Mouse (Mus musculus): ENCODE measurements around the gene Gm4858. TPM values are rescaled to one million over a fixed set of nuclear protein-coding genes. Genes with fewer than 3 reads are reported as not detected.
"Not testable (repeated sequence)": the region's sequence is repeated elsewhere in the genome, so short reads cannot be mapped to it uniquely, and the experiment has no call there.

Gm4858 gene
- not detected in 2 replicates for polyA plus RNA-seq (2016; fragmentation: Nextera tagmentation; extraction: Ambion mirVana)

DNA sequence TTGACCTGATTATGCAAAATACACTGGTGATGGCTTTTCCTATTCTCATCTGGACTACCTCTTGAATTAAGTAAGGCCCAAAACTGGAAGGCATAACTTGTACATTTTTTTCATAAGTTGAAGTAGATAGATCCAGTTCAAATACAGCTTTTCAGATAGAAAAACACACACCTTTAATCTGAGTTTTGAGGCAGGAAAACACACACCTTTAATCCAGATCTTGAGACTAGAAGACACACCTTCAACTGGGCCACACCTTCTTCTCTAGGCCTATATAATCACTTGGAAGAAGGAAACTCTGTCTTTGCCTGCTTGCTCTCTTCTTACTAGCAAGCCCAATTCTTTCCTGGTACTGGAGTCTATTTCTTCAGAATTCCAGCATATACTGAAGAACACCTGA, at the start of gene Gm4858:
Gene Gm4858, plus strand, starts transcription at position 301 of the 400 bp plus-strand sequence.
- ATAC-seq (ENCODE audit: insufficient number of reproducible peaks, insufficient read depth, low FRiP score, low TSS enrichment); H3K36me3 ChIP-seq; H3K9me3 ChIP-seq; H3K4me2 ChIP-seq (replicated peaks); H3K27me3 ChIP-seq; H3K4me3 ChIP-seq; H3K9ac ChIP-seq; H3K27ac ChIP-seq; H3K4me1 ChIP-seq: not testable (repeated sequence)

GRCm38 (mm10) chr3:93018960-93019359, 49.7 kb upstream of the Gm4858 start, which contains the start of gene Lce1m:
Gene Lce1m, minus strand, starts transcription at chr3:93019060.
- no peak within 1 kb of the TSS for H3K27ac ChIP-seq
- H3K36me3 ChIP-seq, result no peaks in the 10 kb centered on the region
- H3K4me2 ChIP-seq (replicated peaks), result no peak within 1 kb of the TSS
- H3K4me1 ChIP-seq, result no peaks in the 10 kb centered on the region
- no peak for ATAC-seq (ENCODE audit: insufficient number of reproducible peaks, insufficient read depth, low FRiP score, low TSS enrichment)
- 0 out of 2 replicates have a peak, but pooled peaks cover 6% of the 10 kb centered on the region for H3K27me3 ChIP-seq
- no peak within 1 kb of the TSS for H3K4me3 ChIP-seq
- 95% methylated on average over 2 of the region's 2 CpGs for WGBS
- H3K9me3 ChIP-seq, result no peaks in the 10 kb centered on the region
- no peak within 1 kb of the TSS for H3K9ac ChIP-seq

DNA sequence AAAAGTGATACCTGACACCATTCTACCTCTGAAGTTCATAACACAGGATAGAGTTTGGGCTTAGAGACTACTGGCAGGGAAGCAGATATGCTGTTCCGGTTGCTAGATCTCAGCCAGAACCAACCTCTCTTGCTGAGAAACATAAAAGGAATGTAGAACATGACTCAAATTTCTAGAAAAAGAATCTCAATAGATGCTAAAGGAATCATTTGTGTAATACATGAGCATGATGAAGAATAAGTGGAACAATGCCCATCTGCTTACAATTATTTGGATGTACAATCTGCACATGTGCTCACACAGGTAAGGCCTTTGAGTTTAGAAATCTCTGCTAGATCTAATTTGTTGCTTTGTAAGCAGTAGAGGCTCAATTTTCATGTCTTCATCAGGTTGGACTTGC, 47.5 kb upstream of the Gm4858 start:
- 85% methylated on average over 1 of the region's 1 CpGs for WGBS
- H3K4me3 ChIP-seq, result no peak overlapping the region
- no peak for ATAC-seq (ENCODE audit: insufficient number of reproducible peaks, insufficient read depth, low FRiP score, low TSS enrichment)

GRCm38 (mm10) chr3:93023411-93024184, 45.0 kb upstream of the Gm4858 start:
- Histone ChIP-seq H3K9ac (no peak overlapping the region), H3K27me3 (no peaks in the 10 kb centered on the region), H3K4me1 (no peaks in the 10 kb centered on the region), H3K4me3 (no peak overlapping the region), H3K9me3 (no peaks in the 10 kb centered on the region), H3K27ac (no peak overlapping the region), H3K4me2 (replicated peaks) (no peak overlapping the region), H3K36me3 (no peaks in the 10 kb centered on the region)
- WGBS, result 83% methylated on average over 3 of the region's 3 CpGs
- no peak for ATAC-seq (ENCODE audit: insufficient number of reproducible peaks, insufficient read depth, low FRiP score, low TSS enrichment)

More for the DNA sequence above, 47.5 kb upstream of the Gm4858 start:
- H3K4me1 ChIP-seq, result no peaks in the 10 kb centered on the region
- no peaks in the 10 kb centered on the region for H3K9me3 ChIP-seq
- no peaks in the 10 kb centered on the region for H3K36me3 ChIP-seq
- no peak overlapping the region for H3K27ac ChIP-seq
- H3K9ac ChIP-seq, result no peak overlapping the region
- H3K4me2 ChIP-seq (replicated peaks), result no peak overlapping the region
- H3K27me3 ChIP-seq, result 0 out of 2 replicates have a peak, but pooled peaks cover 6% of the 10 kb centered on the region

GRCm38 (mm10) chr3:93025486-93025885, 43.1 kb upstream of the Gm4858 start:
- 72% methylated on average over 2 of the region's 2 CpGs for WGBS
- no peak overlapping the region for H3K9ac ChIP-seq
- H3K36me3 ChIP-seq, result no peaks in the 10 kb centered on the region
- H3K9me3 ChIP-seq, result no peaks in the 10 kb centered on the region
- H3K4me1 ChIP-seq, result no peaks in the 10 kb centered on the region
- no peak overlapping the region for H3K4me3 ChIP-seq
- no peak overlapping the region for H3K4me2 ChIP-seq (replicated peaks)
- ATAC-seq (ENCODE audit: insufficient number of reproducible peaks, insufficient read depth, low FRiP score, low TSS enrichment), result no peak
- no peak overlapping the region for H3K27ac ChIP-seq
- H3K27me3 ChIP-seq, result no peaks in the 10 kb centered on the region

- no peak for ATAC-seq (ENCODE audit: insufficient number of reproducible peaks, insufficient read depth, low FRiP score, low TSS enrichment)
Measured at GRCm38 (mm10) chr3:93031450-93031849, 37.2 kb upstream of the Gm4858 start.

DNA sequence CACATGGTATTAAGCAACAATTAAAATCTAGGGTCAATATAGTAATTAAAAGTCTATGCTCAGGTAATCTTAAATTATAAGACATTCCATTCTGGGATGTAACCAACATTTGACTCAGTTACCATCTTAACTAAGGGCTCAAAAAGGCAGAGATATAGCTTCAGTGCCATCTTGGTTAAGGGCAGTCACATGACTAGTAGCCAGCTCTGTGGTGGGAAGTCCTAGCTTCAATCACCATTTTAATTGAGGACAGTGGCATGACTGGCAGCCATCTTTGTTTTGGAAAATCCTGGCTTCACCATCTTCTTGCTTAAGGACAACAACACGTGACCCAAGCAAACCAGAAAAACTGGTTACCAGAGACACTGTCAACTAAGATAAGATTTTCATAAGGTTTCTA, 18.4 kb upstream of the Gm4858 start:
- Histone ChIP-seq H3K4me3 (no peak overlapping the region), H3K4me2 (replicated peaks) (no peak overlapping the region), H3K4me1 (no peaks in the 10 kb centered on the region), H3K9ac (no peak overlapping the region), H3K27me3 (no peaks in the 10 kb centered on the region), H3K36me3 (no peaks in the 10 kb centered on the region), H3K9me3 (no peaks in the 10 kb centered on the region), H3K27ac (no peak overlapping the region)
- ATAC-seq (ENCODE audit: insufficient number of reproducible peaks, insufficient read depth, low FRiP score, low TSS enrichment), result no peak
- 83% methylated on average over 1 of the region's 1 CpGs for WGBS

More at GRCm38 (mm10) chr3:93031450-93031849, 37.2 kb upstream of the Gm4858 start:
- no peak overlapping the region for H3K9ac ChIP-seq
- no peaks in the 10 kb centered on the region for H3K36me3 ChIP-seq
- H3K4me3 ChIP-seq, result no peak overlapping the region
- H3K27ac ChIP-seq, result no peak overlapping the region
- no peaks in the 10 kb centered on the region for H3K27me3 ChIP-seq
- WGBS, result 65% methylated on average over 5 of the region's 5 CpGs
- H3K4me2 ChIP-seq (replicated peaks), result no peak overlapping the region
- no peaks in the 10 kb centered on the region for H3K4me1 ChIP-seq
- H3K9me3 ChIP-seq, result no peaks in the 10 kb centered on the region

- Histone ChIP-seq H3K9ac (no peak overlapping the region), H3K4me1 (no peaks in the 10 kb centered on the region), H3K4me3 (no peak overlapping the region), H3K9me3 (no peaks in the 10 kb centered on the region), H3K27ac (no peak overlapping the region), H3K27me3 (no peaks in the 10 kb centered on the region), H3K4me2 (replicated peaks) (no peak overlapping the region), H3K36me3 (no peaks in the 10 kb centered on the region)
- 53% methylated on average over 10 of the region's 10 CpGs for WGBS
- ATAC-seq (ENCODE audit: insufficient number of reproducible peaks, insufficient read depth, low FRiP score, low TSS enrichment), result no peak
Measured at GRCm38 (mm10) chr3:93052826-93053474, 15.7 kb upstream of the Gm4858 start.

GRCm38 (mm10) chr3:93086631-93087030, 18.0 kb downstream of the Gm4858 start:
- 88% methylated on average over 2 of the region's 2 CpGs for WGBS
- H3K27me3 ChIP-seq, result no peaks in the 10 kb centered on the region
- no peaks in the 10 kb centered on the region for H3K4me1 ChIP-seq
- no peak for ATAC-seq (ENCODE audit: insufficient number of reproducible peaks, insufficient read depth, low FRiP score, low TSS enrichment)
- no peak overlapping the region for H3K4me2 ChIP-seq (replicated peaks)
- no peaks in the 10 kb centered on the region for H3K9me3 ChIP-seq
- no peak overlapping the region for H3K9ac ChIP-seq
- H3K4me3 ChIP-seq, result no peak overlapping the region
- H3K36me3 ChIP-seq, result no peaks in the 10 kb centered on the region
- no peak overlapping the region for H3K27ac ChIP-seq

DNA sequence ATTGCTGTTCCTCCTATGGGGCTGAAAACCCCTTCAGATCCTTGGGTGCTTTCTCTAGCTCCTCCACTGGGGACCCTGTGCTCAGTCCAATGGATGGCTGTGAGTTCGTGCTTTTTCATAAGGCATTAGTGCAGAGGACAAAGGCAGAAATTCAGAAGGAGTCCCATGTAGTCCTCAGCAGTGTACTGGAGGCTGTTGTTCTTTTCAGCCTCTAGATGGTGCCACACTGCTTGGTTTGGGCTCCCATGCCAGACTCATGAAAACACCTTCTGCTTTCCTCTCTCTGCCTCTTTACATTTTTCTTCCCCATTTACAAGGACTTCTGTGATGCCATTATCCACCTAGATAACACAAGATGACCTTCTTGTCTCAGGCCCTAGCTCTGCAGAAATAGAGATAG, 25.0 kb downstream of the Gm4858 start:
- H3K4me3 ChIP-seq; H3K9ac ChIP-seq; H3K27me3 ChIP-seq; ATAC-seq (ENCODE audit: insufficient number of reproducible peaks, insufficient read depth, low FRiP score, low TSS enrichment); H3K27ac ChIP-seq; H3K4me2 ChIP-seq (replicated peaks); H3K36me3 ChIP-seq; H3K4me1 ChIP-seq; H3K9me3 ChIP-seq: not testable (repeated sequence)
- WGBS, result 48% methylated on average over 1 of the region's 1 CpGs

- Histone ChIP-seq H3K27me3 (no peaks in the 10 kb centered on the region), H3K36me3 (no peaks in the 10 kb centered on the region), H3K4me3 (no peak overlapping the region), H3K4me1 (no peaks in the 10 kb centered on the region), H3K9ac (no peak overlapping the region), H3K9me3 (no peaks in the 10 kb centered on the region), H3K4me2 (replicated peaks) (no peak overlapping the region), H3K27ac (no peak overlapping the region)
- 54% methylated on average over 2 of the region's 2 CpGs for WGBS
- ATAC-seq (ENCODE audit: insufficient number of reproducible peaks, insufficient read depth, low FRiP score, low TSS enrichment), result no peak
Measured at GRCm38 (mm10) chr3:93096447-93096846, 27.8 kb downstream of the Gm4858 start.

DNA sequence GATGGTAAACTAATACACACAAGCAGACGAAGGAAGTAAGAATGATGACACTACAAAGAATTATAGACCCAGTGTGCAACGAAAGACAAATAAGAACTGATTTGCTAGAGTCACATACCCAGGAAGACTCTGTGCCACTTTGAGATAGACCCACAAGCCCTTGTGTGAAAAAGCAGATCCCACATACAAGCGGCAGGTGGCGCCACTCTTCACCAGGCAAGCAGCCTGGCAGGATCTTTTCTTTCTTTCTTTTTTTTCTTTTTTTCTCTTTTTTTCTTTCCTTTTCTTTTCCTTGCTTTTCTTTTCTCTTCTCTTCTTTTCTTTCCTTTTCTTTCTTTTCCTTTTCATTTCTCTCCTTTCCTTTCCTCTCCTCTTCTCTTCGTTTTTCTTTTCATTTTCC, 43.0 kb downstream of the Gm4858 start:
- no peak for ATAC-seq (ENCODE audit: insufficient number of reproducible peaks, insufficient read depth, low FRiP score, low TSS enrichment)
- 39% methylated on average over 5 of the region's 5 CpGs for WGBS
- no peaks in the 10 kb centered on the region for H3K4me1 ChIP-seq
- no peaks in the 10 kb centered on the region for H3K36me3 ChIP-seq
- no peak overlapping the region for H3K9ac ChIP-seq
- no peak overlapping the region for H3K4me2 ChIP-seq (replicated peaks)
- no peaks in the 10 kb centered on the region for H3K27me3 ChIP-seq
- no peak overlapping the region for H3K27ac ChIP-seq
- H3K9me3 ChIP-seq, result no peaks in the 10 kb centered on the region
- no peak overlapping the region for H3K4me3 ChIP-seq
